Mouse (Mus musculus): ENCODE results near the gene Cox6b1.

Gene Cox6b1

GRCm38 (mm10) chr7:30610043-30610442, 15.9 kb downstream of the Cox6b1 start:
- no peak for DNase-seq (ENCODE audit: low spot score in 2 of 2)

DNA sequence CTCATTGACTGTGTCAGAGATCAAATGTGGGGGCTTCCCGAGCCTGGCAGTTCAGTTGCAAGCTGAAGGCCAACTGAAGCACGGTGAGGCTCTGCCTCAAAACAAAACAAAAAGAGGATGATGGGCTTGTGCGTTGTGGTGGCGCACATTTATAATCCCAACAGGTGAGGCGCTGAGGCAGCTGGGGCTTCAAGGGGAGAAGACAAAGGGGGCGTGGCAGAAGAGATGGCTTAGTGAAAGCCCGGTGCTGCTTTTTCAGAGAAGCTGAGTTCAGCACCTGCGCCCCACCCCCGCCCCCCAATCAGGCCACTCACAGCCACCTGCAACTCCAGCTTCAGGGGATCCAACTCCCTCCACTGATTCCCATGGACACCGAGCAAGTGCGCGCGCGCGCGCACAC, 17.5 kb downstream of the Cox6b1 start:
- no peak for DNase-seq (ENCODE audit: low spot score in 2 of 2)

- no peak for DNase-seq (ENCODE audit: low spot score in 2 of 2)
Observed at GRCm38 (mm10) chr7:30607706-30608309, 18.1 kb downstream of the Cox6b1 start.

GRCm38 (mm10) chr7:30604944-30605343, 21.0 kb downstream of the Cox6b1 start:
- no peak for DNase-seq (ENCODE audit: low spot score in 2 of 2)

DNA sequence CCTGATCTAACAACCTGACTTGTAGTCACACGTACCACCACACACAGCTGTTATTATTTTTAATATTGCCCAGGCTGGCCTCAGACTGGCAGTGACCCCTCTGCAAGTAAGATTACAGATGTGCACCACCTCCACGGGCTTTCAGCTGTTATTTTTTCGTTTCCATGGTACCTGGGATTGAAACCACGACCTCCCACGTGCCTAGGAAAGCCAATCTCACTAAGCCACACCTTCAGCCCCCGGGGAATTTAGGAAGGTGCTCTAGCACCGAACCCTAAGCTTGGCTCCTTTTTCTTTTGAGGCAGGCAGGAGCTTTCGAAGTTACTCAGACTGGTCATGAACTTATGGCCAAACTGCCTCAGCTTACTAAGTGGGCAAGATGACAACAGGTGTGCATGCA, 21.5 kb downstream of the Cox6b1 start:
- DNase-seq (ENCODE audit: low spot score in 2 of 2), result no peak

DNA sequence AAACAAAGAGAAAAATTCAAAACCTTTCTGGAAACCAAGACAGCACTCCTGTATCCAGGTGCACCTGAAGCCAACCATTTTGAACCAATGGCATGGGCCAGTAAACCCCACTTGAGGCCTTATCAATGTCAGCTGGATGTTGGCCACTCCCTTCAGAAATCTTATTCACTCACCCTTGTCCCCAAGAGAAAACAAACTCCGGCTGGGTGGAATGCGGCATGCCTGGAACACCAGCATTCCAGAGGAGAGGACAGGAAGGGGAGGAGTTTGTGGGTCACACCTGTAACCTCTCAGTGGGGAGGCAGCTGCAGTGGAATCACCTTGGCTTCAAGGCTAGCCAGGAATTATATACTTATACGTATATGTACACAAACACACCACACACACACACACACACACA, 23.4 kb downstream of the Cox6b1 start:
- no peak for DNase-seq (ENCODE audit: low spot score in 2 of 2)

DNA sequence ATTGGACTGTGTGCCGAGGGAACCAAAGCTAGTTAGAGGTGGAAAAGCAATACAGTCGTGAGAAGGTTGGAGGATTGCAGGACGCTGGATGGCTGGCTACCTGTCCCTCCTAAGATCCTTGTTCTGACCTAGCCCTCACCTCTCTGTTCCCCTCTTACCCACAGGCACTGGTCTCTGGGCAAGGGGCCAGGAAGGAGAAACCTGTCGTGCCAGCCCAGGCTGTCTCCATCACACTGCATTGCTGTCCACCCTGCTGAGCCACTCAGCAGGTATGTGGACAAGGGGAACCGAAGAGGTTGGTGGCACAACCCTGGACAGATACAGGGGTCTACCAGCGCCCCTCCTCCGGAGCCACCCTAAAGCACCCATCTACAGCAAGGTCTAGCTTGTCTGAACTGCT, 25.3 kb downstream of the Cox6b1 start:
- DNase-seq (ENCODE audit: low spot score in 2 of 2), result no peak

GRCm38 (mm10) chr7:30599933-30600353, 26.0 kb downstream of the Cox6b1 start:
- peak; percentile 87 to 89 for DNase-seq (ENCODE audit: low spot score in 2 of 2)

GRCm38 (mm10) chr7:30598786-30599185, 27.2 kb downstream of the Cox6b1 start, which contains the start of gene Zbtb32:
Gene Zbtb32, minus strand, starts transcription at chr7:30598909.
- DNase-seq (ENCODE audit: low spot score in 2 of 2), result no peak

GRCm38 (mm10) chr7:30596811-30597210, 29.1 kb downstream of the Cox6b1 start:
- no peak for DNase-seq (ENCODE audit: low spot score in 2 of 2)

DNA sequence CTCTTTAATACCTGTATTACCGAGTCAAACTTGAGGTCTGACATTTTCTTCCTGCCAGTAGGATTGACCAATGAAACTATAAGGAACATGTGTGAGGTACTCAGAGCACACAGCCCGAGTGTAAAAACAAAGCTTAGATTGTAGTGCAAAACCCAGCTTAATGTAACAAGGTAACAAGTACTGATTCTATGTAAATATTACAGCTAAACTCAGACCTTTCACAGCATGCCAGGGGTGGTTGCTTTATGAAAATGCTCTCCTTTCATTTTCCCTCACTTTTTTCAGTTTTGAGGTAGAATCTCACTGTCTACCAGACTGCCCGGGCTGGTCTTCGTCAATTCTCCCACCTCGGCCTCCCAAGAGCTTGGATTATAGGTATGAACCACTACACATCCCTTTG, 29.9 kb downstream of the Cox6b1 start:
- DNase-seq (ENCODE audit: low spot score in 2 of 2), result no peak

DNA sequence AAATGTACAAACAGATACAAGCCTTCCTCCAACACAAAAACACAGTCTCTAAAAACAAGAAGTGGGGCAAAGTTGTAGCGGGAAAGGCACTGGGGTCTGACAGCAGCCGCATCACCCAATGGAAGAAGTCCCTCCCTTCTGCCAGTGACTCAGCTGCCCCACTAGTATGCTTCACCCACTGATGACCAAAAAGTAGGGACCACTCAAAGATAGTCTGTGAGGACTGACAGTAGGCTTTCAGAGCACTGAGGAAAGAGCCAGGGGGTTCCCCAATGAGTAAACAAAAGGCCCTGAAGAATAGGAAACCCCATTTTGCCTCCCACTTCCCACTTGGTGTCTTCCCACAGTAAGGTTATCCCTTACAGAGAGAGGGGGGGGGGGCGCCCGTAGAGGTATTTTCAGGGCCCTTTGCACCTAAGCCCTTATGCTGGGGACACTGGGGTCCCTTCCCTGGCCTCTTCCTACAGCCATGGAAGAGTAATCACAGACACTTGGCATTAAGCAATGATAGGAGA, 31.4 kb downstream of the Cox6b1 start:
- DNase-seq (ENCODE audit: low spot score in 2 of 2), result no peak

DNA sequence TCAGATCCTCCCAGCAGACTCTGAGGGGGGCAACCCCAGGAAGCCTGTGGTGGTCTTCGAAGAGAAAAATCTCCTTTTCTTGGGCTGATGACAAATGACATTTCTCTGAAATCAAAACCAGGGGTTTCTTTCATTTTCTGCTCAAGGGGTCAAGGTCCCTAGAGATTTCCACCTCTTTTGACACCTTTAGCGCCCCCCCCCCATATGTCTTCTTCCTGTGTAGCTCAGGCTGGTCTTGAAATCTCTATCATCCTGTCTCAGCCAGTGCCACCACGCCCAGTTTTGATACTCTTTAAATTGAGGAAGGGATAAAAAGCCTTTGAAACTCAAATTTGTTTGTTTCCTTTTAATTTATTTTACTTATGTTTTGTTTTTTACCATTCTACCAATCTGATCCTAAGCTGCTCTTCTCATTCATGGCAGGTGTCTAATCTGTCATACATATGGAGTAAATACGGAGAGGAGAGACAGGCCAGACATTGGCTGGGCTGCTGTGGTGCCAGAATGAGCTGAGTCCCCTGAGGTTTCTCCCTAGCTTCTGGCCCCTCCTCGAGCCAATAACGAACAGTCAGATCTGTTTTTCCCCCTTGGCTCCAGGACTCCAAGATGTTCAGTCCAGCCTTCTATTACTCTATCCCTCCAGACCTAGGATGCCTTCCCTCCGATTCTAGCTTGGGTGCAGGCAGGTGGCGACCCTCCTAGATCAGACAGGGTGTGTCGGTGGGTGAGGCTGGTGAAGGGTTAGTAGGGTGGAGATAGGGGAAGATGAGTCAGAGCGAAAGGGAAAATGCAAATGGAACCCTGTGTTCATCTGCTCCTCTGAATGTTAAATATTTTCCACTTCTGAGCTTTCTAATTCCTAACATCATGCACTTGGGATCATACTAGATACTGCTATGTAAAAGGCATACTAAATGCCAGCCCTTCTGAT, 32.1 kb downstream of the Cox6b1 start:
- DNase-seq (ENCODE audit: low spot score in 2 of 2), result no peak

DNA sequence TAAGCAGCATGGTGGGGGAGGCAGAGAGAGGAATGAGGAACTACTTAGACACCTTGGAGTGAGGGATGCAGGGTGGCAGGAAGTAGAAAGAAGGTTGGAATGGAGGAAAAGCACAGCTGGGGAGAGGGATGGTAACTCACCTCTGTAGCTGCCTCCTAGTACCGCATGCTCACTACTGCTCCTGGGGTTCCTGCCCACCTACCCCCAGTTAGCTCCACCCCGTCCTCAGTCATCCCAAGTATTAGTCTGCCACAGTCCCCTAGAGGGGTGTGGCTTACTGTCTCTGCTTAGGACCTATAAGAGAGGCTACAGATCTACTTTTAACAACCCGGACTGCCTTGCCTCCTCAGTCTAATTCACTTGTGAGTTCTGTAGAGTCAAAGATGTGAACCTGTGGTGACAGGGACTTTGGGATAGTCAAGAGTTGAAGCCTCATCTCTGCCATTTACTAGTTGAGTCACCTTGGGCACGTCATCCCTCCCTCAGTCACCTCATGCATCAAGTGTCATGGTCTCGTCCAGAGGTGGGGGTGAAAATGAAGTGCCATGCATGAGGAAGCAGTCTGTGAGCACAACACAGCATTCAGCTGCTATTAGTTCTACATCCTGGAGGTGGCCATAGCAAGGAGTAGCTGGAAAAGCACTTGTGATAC, 33.1 kb downstream of the Cox6b1 start:
- DNase-seq (ENCODE audit: low spot score in 2 of 2), result no peak

DNA sequence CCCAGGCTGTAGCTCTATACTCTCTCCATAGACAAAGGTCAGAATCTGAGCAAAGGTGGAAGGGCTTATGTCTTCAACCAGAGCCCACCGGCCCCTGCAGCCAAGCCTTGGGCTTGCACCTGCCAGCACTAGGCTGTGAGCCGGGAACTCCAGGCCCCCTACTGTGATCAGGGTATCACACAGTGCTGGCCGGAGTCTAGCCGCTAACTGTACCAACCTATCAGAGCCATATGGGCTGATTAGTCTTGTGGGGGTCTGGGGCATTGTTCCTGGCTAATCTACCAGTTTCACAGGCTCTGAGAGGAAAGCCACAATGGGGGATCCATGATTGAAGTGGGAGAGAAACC, 34.4 kb downstream of the Cox6b1 start:
- DNase-seq (ENCODE audit: low spot score in 2 of 2), result no peak

DNA sequence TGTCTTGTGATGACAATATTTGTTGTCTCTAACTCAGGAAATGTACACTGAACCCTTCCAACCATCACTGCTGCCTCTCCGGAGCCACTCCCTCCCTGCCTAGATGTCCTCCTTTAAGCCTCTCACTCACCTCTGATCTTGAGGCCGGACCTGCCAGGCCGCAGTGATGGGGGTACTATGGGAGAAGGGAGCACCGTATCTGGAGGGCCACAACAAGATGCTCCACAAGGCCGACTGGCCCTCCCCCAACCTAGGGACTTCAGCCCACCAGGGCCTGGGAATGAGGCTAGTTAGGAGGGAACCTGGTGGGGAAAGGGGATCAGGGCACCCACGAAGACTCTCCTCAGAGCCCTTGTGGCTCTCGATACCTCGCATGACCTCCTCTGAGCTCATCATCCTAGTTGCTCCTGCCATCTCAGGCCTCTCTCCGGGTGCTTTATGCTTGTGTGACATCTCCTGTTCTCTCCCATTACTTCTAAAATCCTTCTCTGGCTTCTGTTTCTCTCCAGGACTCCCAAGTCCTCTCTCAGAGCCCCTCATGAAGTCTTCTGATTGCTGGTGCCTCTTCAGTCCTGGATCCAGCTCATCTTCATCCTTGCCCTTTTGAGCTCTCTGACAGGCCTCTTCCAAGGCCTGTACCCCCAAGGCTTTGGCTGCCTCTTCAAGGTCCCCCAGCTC, 34.9 kb downstream of the Cox6b1 start:
- DNase-seq (ENCODE audit: low spot score in 2 of 2), result no peak

DNA sequence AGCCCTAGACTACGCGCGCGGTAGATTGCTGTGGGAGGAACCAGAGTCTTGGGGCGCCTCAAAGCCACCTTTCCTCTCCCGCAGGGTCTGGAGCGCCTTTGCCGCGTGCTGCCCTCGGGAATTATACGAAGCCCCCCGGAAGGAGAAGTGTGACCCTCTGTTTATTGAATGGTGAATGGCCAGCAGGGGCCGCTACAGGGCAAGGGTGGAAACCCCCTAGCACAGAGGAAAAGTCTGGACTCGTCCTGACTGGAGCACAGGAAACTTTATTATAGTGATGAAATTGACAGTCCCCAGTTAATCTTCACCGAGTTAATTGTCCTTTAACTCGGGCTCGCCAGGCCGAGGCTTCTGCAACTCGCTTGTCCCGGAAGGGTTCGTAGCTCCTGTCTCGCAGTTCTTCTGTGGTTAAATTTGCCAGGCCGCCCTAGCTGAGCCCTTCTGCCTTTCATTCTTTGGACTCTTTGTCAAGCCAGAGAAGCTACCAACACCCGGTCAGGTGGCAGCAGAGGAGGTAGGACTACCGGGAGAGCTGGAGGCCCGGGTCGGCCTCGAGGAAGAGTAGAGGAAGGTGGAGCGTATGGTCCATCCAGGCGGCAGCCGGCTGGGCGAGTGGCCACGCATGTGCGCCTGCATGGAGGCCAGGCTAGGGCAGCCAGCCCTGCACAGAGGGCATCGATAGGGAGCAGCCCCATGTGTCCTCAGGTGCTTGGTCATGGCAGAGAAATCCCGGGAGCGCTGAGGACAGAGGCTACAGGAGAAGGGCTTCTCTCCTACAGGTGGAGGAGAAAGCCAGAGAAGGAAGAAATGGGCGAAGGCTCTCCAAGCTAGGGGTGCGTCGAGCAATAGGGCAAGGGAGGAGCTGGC, 36.3 kb downstream of the Cox6b1 start:
- peak; percentile 61 to 85 for DNase-seq (ENCODE audit: low spot score in 2 of 2)

DNA sequence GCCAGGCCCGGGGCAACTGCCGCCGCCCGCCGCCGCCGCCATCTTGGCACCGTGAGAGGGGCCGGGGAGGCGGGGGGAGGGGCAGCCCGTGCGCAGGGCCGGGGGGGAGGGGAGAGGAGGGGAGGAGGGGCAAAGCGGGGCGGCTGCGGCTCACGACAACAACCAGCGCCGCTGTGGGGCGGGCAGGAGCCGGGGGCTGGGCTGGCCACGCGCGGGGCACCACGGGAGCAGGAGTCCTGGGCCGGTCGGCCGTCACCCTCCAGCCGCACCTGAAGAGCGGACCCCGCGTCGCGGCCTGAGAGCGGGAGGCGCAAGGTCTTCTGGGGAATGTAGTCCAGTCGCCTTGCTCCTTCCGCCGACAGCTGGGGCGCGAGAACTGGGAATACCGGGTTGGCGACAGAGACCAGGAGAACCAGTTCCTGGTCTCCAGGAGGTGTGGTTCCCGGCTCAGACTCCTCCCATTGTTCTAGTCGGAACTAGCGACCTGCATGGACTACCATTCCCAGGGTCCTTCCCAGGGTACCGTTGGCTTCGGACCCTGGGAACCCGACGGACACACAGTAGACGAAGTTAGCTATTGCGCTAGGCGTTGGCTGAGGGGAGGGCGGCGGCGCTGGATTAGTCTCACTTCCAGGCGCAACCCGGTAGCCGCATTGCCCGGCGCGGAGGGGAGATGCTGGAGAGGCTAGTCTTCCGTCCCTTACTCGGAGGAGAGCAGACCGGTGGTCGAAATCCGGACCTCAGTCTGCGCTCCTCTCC, 37.1 kb downstream of the Cox6b1 start, which contains the start of gene Kmt2b:
Gene Kmt2b (minus strand): TSS at position 51 of the 759 bp plus-strand sequence.
- peak; percentile 95 to 97 for DNase-seq (ENCODE audit: low spot score in 2 of 2)

DNA sequence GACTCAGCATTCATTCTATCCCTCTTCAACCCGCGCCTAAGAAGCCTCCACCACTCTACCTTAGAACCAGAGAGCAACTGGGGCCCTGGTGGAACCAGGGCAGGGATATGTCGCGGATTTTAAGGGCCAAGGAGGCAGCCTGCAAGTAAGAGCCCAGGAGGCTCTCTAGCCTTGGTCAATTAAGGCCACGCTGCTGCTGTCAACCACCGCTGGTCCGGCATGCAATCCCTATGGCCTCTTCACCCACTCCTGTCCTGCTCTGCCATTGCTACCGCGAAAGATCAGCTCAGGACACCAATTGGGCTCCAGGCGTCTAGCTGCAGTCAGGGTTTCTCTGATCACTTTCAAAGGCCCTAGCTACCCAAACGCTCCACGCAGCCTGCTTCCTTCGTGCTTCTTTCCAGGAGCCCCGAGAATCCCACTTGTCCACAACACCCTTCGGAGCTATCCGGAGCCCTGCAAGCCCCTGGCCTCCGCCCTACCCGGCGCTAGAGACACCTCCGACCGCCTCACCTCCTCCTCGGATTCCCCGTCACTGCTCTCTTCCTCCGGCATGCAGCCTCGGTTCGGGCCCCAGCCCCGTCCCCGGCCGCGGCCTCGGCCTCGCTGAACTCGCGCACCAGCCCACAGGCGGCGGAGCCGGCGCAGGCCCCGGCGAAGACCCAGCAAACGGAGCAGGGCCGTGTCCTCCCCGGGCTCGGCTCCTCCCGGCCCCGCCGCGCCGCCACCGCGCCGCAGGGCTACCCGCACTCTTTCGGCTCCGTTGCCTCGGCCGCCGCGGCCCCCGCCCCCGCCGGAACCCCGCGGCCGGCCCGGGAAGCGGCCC, 37.9 kb downstream of the Cox6b1 start:
- peak; percentile 55 to 68 for DNase-seq (ENCODE audit: low spot score in 2 of 2)
